Mouse (Mus musculus): ENCODE results near the gene Yars. TPM values are rescaled to one million over a fixed set of nuclear protein-coding genes. Genes with fewer than 3 reads are reported as not detected.

Gene Yars
- total RNA-seq (2012; rRNA removed) (89.5 and 113 TPM in 2 replicates), polyA plus RNA-seq (2012; ENCODE audit: insufficient read depth in 1 of 2, insufficient read length in 2 of 2, low read depth in 1 of 2, low replicate concordance in 2 of 2, missing spikeins in 1 of 2) (100 to 1,000 TPM; 179 to 539 TPM)

DNA sequence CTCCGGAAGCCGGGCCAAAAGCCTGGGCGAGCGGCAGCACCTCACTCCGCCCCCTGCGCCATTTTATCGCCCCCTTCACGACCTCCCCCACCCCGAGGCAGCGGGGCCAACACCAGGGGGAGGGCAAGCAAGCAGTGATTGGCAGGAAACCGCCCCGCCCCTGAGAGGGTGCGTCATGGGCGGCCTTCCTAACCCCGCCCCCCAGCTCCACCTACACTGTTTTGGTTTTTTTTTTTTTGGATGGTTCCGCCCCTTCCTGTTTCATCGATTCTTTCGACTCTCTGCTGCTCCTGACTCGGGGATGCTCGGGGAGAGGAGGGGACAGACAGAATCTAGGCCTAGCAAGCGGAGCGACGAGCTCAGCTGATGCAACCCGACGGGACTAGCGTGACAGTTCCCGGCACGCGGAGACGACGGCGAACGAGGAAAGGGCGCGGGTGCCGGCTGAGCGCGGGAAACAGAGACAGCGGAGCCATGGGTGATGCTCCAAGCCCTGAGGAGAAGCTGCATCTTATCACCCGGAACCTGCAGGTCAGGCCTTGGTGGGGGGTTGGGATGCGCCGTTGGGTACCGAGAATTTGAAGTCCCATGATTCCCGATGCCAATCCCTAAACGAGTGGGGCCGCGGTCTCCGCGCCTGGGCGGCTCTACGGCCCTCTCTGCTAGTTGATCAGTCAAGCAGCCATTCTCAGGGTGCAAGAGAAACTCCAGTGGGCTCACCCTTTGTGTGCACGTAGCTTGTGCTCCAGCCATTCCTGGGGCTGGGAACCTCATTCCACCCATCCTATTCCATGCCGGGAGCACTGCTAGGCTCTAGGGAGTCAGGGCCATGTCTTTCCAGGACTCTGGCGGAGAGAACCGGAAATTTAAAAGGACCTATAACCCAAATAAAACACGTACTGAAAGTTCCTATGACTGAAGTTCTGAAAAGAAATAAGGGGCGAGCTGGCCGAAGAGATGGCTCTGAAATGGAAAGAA lies at the start of gene Yars, which contains the start of gene S100pbp:
Gene Yars (plus strand): TSS at position 219 of the 978 bp plus-strand sequence.
Gene S100pbp (minus strand): TSS at position 186 of the 978 bp plus-strand sequence.
- Histone ChIP-seq H3K9ac (ENCODE audit: control insufficient read depth, low read depth, low read length, poor library complexity, severe bottlenecking) (peak within 1 kb of the TSS; percentile 94), H3K4me1 (ENCODE audit: control insufficient read depth in 1 of 2, insufficient read depth in 2 of 2, low read length in 2 of 2) (peaks cover 6 to 16% of the 10 kb centered on the region in 2 experiments), H3K79me2 (ENCODE audit: control insufficient read depth, insufficient read depth, low read length, poor library complexity) (peaks cover 52% of the 10 kb centered on the region), H3K4me3 (ENCODE audit: control insufficient read depth in 1 of 2, insufficient read depth in 1 of 2, low read depth in 2 of 2, low read length in 2 of 2) (peak within 1 kb of the TSS; percentile 68 to 88), H3K36me3 (ENCODE audit: control insufficient read depth in 1 of 2, insufficient read depth in 2 of 2, low read length in 2 of 2) (peaks cover 20 to 26% of the 10 kb centered on the region in 2 experiments), H3K9me3 (replicated peaks; ENCODE audit: insufficient read depth, low read length) (no peaks in the 10 kb centered on the region), H3K27ac (ENCODE audit: control insufficient read depth, low read depth, low read length) (peak within 1 kb of the TSS; percentile 89), H3K27me3 (ENCODE audit: control insufficient read depth in 1 of 2, insufficient read depth in 2 of 2, low read length in 2 of 2) (no peaks in the 10 kb centered on the region)
- peak; percentile 98 for DNase-seq (ENCODE audit: low read depth, low spot score)
- TF ChIP-seq HCFC1 (IDR thresholded peaks at IDR 0.05; ENCODE audit: low read depth, low read length) (peak; percentile 97), MEF2A (IDR thresholded peaks at IDR 0.05; ENCODE audit: extremely low read depth, insufficient replicate concordance, low read depth, low read length, poor library complexity, severe bottlenecking) (0 out of 2 replicates have a peak, but pooled peaks have one; percentile 65), KAT2A (conservative IDR thresholded peaks at IDR 0.05; ENCODE audit: low read depth, low read length) (peak; percentile 85; the same call in 1 of the 2 replicates), GATA1 (IDR thresholded peaks at IDR 0.05; ENCODE audit: low read depth, low read length) (no peak; the same call in 1 of the 2 replicates), SIN3A (IDR thresholded peaks at IDR 0.05; ENCODE audit: low read length) (peak; percentile 100), MXI1 (IDR thresholded peaks at IDR 0.05; ENCODE audit: low read depth, low read length) (peak; percentile 100), CHD1 (IDR thresholded peaks at IDR 0.05; ENCODE audit: low read depth, low read length) (no peak), NELFE (IDR thresholded peaks at IDR 0.05; ENCODE audit: low read depth, low read length) (peak; percentile 74), E2F4 (IDR thresholded peaks at IDR 0.05; ENCODE audit: borderline replicate concordance, low read depth, low read length) (peak; percentile 94), RAD21 (IDR thresholded peaks at IDR 0.05; ENCODE audit: low read depth, low read length) (no peak), USF2 (IDR thresholded peaks at IDR 0.05; ENCODE audit: borderline replicate concordance in 1 of 2, insufficient read depth in 1 of 2, low read depth in 1 of 2, low read length in 2 of 2) (no peak), POLR2AphosphoS5 (IDR thresholded peaks at IDR 0.05; ENCODE audit: borderline replicate concordance, low read depth, low read length) (0 out of 2 replicates have a peak, but pooled peaks have one; percentile 33), EP300 (IDR thresholded peaks at IDR 0.05; ENCODE audit: low read depth in 1 of 2, low read length in 2 of 2) (peak in 1 of 2 experiments; percentile 75; a peak in 2 of 4 replicates), ELF1 (IDR thresholded peaks at IDR 0.05; ENCODE audit: low read depth, low read length) (peak; percentile 91), SMC3 (IDR thresholded peaks at IDR 0.05; ENCODE audit: low read depth, low read length) (peak; percentile 7; the same call in 1 of the 2 replicates), TAL1 (IDR thresholded peaks at IDR 0.05; ENCODE audit: low read length) (peak; percentile 19; the same call in 1 of the 2 replicates), BHLHE40 (IDR thresholded peaks at IDR 0.05; ENCODE audit: borderline replicate concordance, low read depth, low read length) (no peak; the same call in 1 of the 2 replicates), ZMIZ1 (IDR thresholded peaks at IDR 0.05; ENCODE audit: low read depth, low read length) (0 out of 2 replicates have a peak, but pooled peaks have one; percentile 21), MAX (IDR thresholded peaks at IDR 0.05; ENCODE audit: low read length) (peak; percentile 98), RCOR1 (IDR thresholded peaks at IDR 0.05; ENCODE audit: low read depth, low read length) (peak; percentile 46; the same call in 1 of the 2 replicates), JUND (IDR thresholded peaks at IDR 0.05; ENCODE audit: low read depth, low read length) (no peak), ZKSCAN1 (IDR thresholded peaks at IDR 0.05; ENCODE audit: low read depth, low read length) (peak; percentile 83; the same call in 1 of the 2 replicates), ETS1 (IDR thresholded peaks at IDR 0.05; ENCODE audit: low read depth, low read length) (peak; percentile 80), CHD2 (IDR thresholded peaks at IDR 0.05; ENCODE audit: low read length) (no peak; the same call in 1 of the 2 replicates), POLR2AphosphoS2 (IDR thresholded peaks at IDR 0.05; ENCODE audit: low read length) (peak; percentile 86), NRF1 (IDR thresholded peaks at IDR 0.05; ENCODE audit: insufficient read depth, low read depth, low read length, poor library complexity, severe bottlenecking) (peak; percentile 21; the same call in 1 of the 2 replicates), CTCF (IDR thresholded peaks at IDR 0.05 in 2 of 3, conservative IDR thresholded peaks at IDR 0.05 in 1 of 3; ENCODE audit: control insufficient read depth in 1 of 3, insufficient read depth in 1 of 3, low read depth in 2 of 3, low read length in 3 of 3, poor library complexity in 1 of 3, severe bottlenecking in 1 of 3) (no peak), MAZ (IDR thresholded peaks at IDR 0.05; ENCODE audit: low read depth, low read length) (peak; percentile 97), MYC (IDR thresholded peaks at IDR 0.05; ENCODE audit: low read depth, low read length) (peak; percentile 100), ZNF384 (IDR thresholded peaks at IDR 0.05; ENCODE audit: low read depth, low read length) (peak; percentile 100), USF1 (IDR thresholded peaks at IDR 0.05; ENCODE audit: low read depth, low read length) (peak; percentile 59), MYB (IDR thresholded peaks at IDR 0.05; ENCODE audit: low read depth, low read length) (no peak), POLR2A (IDR thresholded peaks at IDR 0.05; ENCODE audit: control insufficient read depth in 1 of 2, insufficient read depth in 1 of 2, low read depth in 1 of 2, low read length in 2 of 2, poor library complexity in 1 of 2) (peak; percentile 33 to 81; a peak in 3 of 4 replicates)

Data from MEL (cell line).